Mouse (Mus musculus): ENCODE data around the gene Sema7a. TPM values are rescaled to one million over a fixed set of nuclear protein-coding genes. Genes with fewer than 3 reads are reported as not detected.

The Sema7a gene
- total and polyA plus RNA-seq, 3 experiments, result 0.03 TPM; not detected in 2

- Histone ChIP-seq H3K27me3 (ENCODE audit: control insufficient read depth in 1 of 2, insufficient read depth in 2 of 2, low read length in 2 of 2) (peaks cover 0 to 8% of the 10 kb centered on the region in 2 experiments; a peak in 2 of 4 replicates), H3K9ac (ENCODE audit: control insufficient read depth, low read depth, low read length, poor library complexity, severe bottlenecking) (no peak overlapping the region), H3K27ac (ENCODE audit: control insufficient read depth, low read depth, low read length) (no peak overlapping the region), H3K4me3 (ENCODE audit: control insufficient read depth in 1 of 2, insufficient read depth in 1 of 2, low read depth in 2 of 2, low read length in 2 of 2) (no peak overlapping the region), H3K79me2 (ENCODE audit: control insufficient read depth, insufficient read depth, low read length, poor library complexity) (no peaks in the 10 kb centered on the region), H3K9me3 (replicated peaks; ENCODE audit: insufficient read depth, low read length) (no peaks in the 10 kb centered on the region), H3K4me1 (ENCODE audit: control insufficient read depth in 1 of 2, insufficient read depth in 2 of 2, low read length in 2 of 2) (no peaks in the 10 kb centered on the region), H3K36me3 (ENCODE audit: control insufficient read depth in 1 of 2, insufficient read depth in 2 of 2, low read length in 2 of 2) (no peaks in the 10 kb centered on the region)
- no peak for TF ChIP-seq SIN3A (IDR thresholded peaks at IDR 0.05; ENCODE audit: low read length)
- TF ChIP-seq TBP (IDR thresholded peaks at IDR 0.05; ENCODE audit: low read depth, low read length), result no peak
- TF ChIP-seq TCF12 (IDR thresholded peaks at IDR 0.05; ENCODE audit: low read depth, low read length), result no peak
- TF ChIP-seq SMC3 (IDR thresholded peaks at IDR 0.05; ENCODE audit: low read depth, low read length), result no peak
- no peak for TF ChIP-seq EP300 (IDR thresholded peaks at IDR 0.05; ENCODE audit: low read depth in 1 of 2, low read length in 2 of 2)
- no peak for TF ChIP-seq POLR2AphosphoS5 (IDR thresholded peaks at IDR 0.05; ENCODE audit: borderline replicate concordance, low read depth, low read length)
- no peak for TF ChIP-seq MXI1 (IDR thresholded peaks at IDR 0.05; ENCODE audit: low read depth, low read length)
- no peak for TF ChIP-seq CHD2 (IDR thresholded peaks at IDR 0.05; ENCODE audit: low read length)
- no peak for DNase-seq (ENCODE audit: low read depth, low spot score)
Measured at GRCm38 (mm10) chr9:57955764-57956163, 15.9 kb downstream of the Sema7a start.

- TF ChIP-seq JUND (IDR thresholded peaks at IDR 0.05; ENCODE audit: low read depth, low read length), result no peak
- no peak for TF ChIP-seq CHD1 (IDR thresholded peaks at IDR 0.05; ENCODE audit: low read depth, low read length)
- no peak for TF ChIP-seq ZC3H11A (IDR thresholded peaks at IDR 0.05; ENCODE audit: low read depth, low read length)
- TF ChIP-seq TAL1 (IDR thresholded peaks at IDR 0.05; ENCODE audit: low read length), result no peak
- TF ChIP-seq NRF1 (IDR thresholded peaks at IDR 0.05; ENCODE audit: insufficient read depth, low read depth, low read length, poor library complexity, severe bottlenecking), result no peak
- no peak for TF ChIP-seq MYC (IDR thresholded peaks at IDR 0.05; ENCODE audit: low read depth, low read length)
- TF ChIP-seq TBP (IDR thresholded peaks at IDR 0.05; ENCODE audit: low read depth, low read length), result no peak
- TF ChIP-seq ELF1 (IDR thresholded peaks at IDR 0.05; ENCODE audit: low read depth, low read length), result no peak
- no peak for TF ChIP-seq GATA1 (IDR thresholded peaks at IDR 0.05; ENCODE audit: low read depth, low read length)
- TF ChIP-seq E2F4 (IDR thresholded peaks at IDR 0.05; ENCODE audit: borderline replicate concordance, low read depth, low read length), result no peak
- TF ChIP-seq SIN3A (IDR thresholded peaks at IDR 0.05; ENCODE audit: low read length), result no peak
- TF ChIP-seq MAZ (IDR thresholded peaks at IDR 0.05; ENCODE audit: low read depth, low read length), result no peak
- no peak for TF ChIP-seq MXI1 (IDR thresholded peaks at IDR 0.05; ENCODE audit: low read depth, low read length)
- no peak for TF ChIP-seq UBTF (IDR thresholded peaks at IDR 0.05; ENCODE audit: borderline replicate concordance, insufficient read depth, low read depth, low read length)
- TF ChIP-seq CHD2 (IDR thresholded peaks at IDR 0.05; ENCODE audit: low read length), result no peak
- Histone ChIP-seq H3K4me3 (ENCODE audit: control insufficient read depth in 1 of 2, insufficient read depth in 1 of 2, low read depth in 2 of 2, low read length in 2 of 2) (no peak overlapping the region), H3K9me3 (replicated peaks; ENCODE audit: insufficient read depth, low read length) (no peaks in the 10 kb centered on the region), H3K27me3 (ENCODE audit: control insufficient read depth in 1 of 2, insufficient read depth in 2 of 2, low read length in 2 of 2) (peaks cover 0 to 8% of the 10 kb centered on the region in 2 experiments; a peak in 2 of 4 replicates), H3K4me1 (ENCODE audit: control insufficient read depth in 1 of 2, insufficient read depth in 2 of 2, low read length in 2 of 2) (no peaks in the 10 kb centered on the region), H3K27ac (ENCODE audit: control insufficient read depth, low read depth, low read length) (no peak overlapping the region), H3K36me3 (ENCODE audit: control insufficient read depth in 1 of 2, insufficient read depth in 2 of 2, low read length in 2 of 2) (no peaks in the 10 kb centered on the region), H3K9ac (ENCODE audit: control insufficient read depth, low read depth, low read length, poor library complexity, severe bottlenecking) (no peak overlapping the region), H3K79me2 (ENCODE audit: control insufficient read depth, insufficient read depth, low read length, poor library complexity) (no peaks in the 10 kb centered on the region)
- DNase-seq (ENCODE audit: low read depth, low spot score), result no peak
Measured at GRCm38 (mm10) chr9:57956196-57956837, 16.4 kb downstream of the Sema7a start.

Measured in MEL (cell line).